Mouse (Mus musculus) cerebellum, adult 2 months (tissue): Measurements from ENCODE around the gene Usp25. TPM values are rescaled to one million over a fixed set of nuclear protein-coding genes. Genes with fewer than 3 reads are reported as not detected.

Experiments
- DNase-seq, 2 experiments: peaks; one replicate each; pipeline ENCODE4 v3.0.0; 2021
- H3K27ac ChIP-seq: fragments of 200-500 bp; 2 replicates; pipeline ENCODE4 v1.5.1; 2012; ENCODE audit warnings: low read length, control low read depth, inconsistent platforms; ENCODE audit not compliant: insufficient read depth
- H3K27me3 ChIP-seq: fragments of 200-500 bp; 2 replicates; pipeline ENCODE4 v1.6.1; 2012; ENCODE audit warnings: inconsistent platforms, mild to moderate bottlenecking, low read length, moderate library complexity; ENCODE audit not compliant: control insufficient read depth, insufficient read depth
- H3K4me1 ChIP-seq: fragments of 200-500 bp; 2 replicates; pipeline ENCODE4 v1.6.1; 2011; ENCODE audit warnings: low read length; ENCODE audit not compliant: control insufficient read depth, insufficient read depth
- H3K4me3 ChIP-seq: fragments of 200-500 bp; replicated peaks from 2 replicates; pipeline ENCODE3; 2011; ENCODE audit warnings: mild to moderate bottlenecking, low read depth, low read length, control low read depth; ENCODE audit not compliant: insufficient read depth
- CTCF ChIP-seq: fragments of 200-500 bp; IDR thresholded peaks from 2 replicates; pipeline ENCODE4 v1.5.1; 2011; ENCODE audit warnings: low read depth, mild to moderate bottlenecking, control low read depth, low read length, moderate library complexity, borderline replicate concordance; ENCODE audit not compliant: insufficient read depth
- POLR2A ChIP-seq: fragments of 200-500 bp; IDR thresholded peaks from 2 replicates; pipeline ENCODE4 v1.6.1; 2011; ENCODE audit warnings: low read length, control low read depth, borderline replicate concordance; ENCODE audit not compliant: insufficient read depth
- WGBS: fragments of 180-500 bp; shearing (Covaris S2); methylation state at CpG from one replicate; pipeline ENCODE4 v1.1.7; 2018; 5-methylcytosine and 5-hydroxymethylcytosine counted together
- polyA plus RNA-seq: library from polyadenylated mRNA; depleted of rRNA; stranded (reverse); fragments of >200 nt; gene quantifications from 2 replicates; pipeline ENCODE4 v1.2.3, GENCODE M21; 2012

Gene Usp25
- polyA plus RNA-seq, 1 experiment: 20.2 TPM

- peak; percentile 35 to 84 for DNase-seq
- TF ChIP-seq POLR2A (no peak), CTCF (no peak)
- Histone ChIP-seq H3K27ac (peak overlapping the region; percentile 75; the same call in 1 of the 2 replicates), H3K4me3 (no peak overlapping the region), H3K27me3 (no peaks in the 10 kb centered on the region), H3K4me1 (peaks cover 12% of the 10 kb centered on the region; the same call in 1 of the 2 replicates)
- 9% methylated on average over 1 of the region's 1 CpGs for WGBS
These were observed 139.8 kb downstream of the Usp25 start for GRCm38 (mm10) chr16:77153216-77153715.

- DNase-seq: peak; percentile 85 to 96
- no peak for TF ChIP-seq CTCF
These were observed 140.3 kb downstream of the Usp25 start for GRCm38 (mm10) chr16:77153815-77154214.

GRCm38 (mm10) chr16:77154831-77155230, 141.3 kb downstream of the Usp25 start:
- 45% methylated on average over 1 of the region's 1 CpGs for WGBS
- Histone ChIP-seq H3K27me3 (no peaks in the 10 kb centered on the region), H3K4me3 (no peak overlapping the region), H3K27ac (no peak overlapping the region), H3K4me1 (peaks cover 12% of the 10 kb centered on the region; the same call in 1 of the 2 replicates)
- TF ChIP-seq CTCF: no peak
- no peak for TF ChIP-seq POLR2A
- DNase-seq: peak in 1 of 2 experiments; percentile 31

More at GRCm38 (mm10) chr16:77153815-77154214, 140.3 kb downstream of the Usp25 start:
- H3K4me1 ChIP-seq: peaks cover 12% of the 10 kb centered on the region; the same call in 1 of the 2 replicates
- H3K4me3 ChIP-seq: no peak overlapping the region
- WGBS: 8% methylated on average over 2 of the region's 2 CpGs
- no peaks in the 10 kb centered on the region for H3K27me3 ChIP-seq
- H3K27ac ChIP-seq: peak overlapping the region; percentile 75; the same call in 1 of the 2 replicates
